Mouse (Mus musculus) gastrocnemius, adult 2 months (tissue): ENCODE results near the gene Bcl2l1. TPM values are rescaled to one million over a fixed set of nuclear protein-coding genes. Genes with fewer than 3 reads are reported as not detected.

ENCODE experiments used
- DNase-seq: peaks from one replicate; pipeline ENCODE4 v3.0.0; 2022
- H3K27ac ChIP-seq: fragments of 200-600 bp; 2 replicates; pipeline ENCODE4 v1.8.1; 2022; ENCODE audit warnings: mild to moderate bottlenecking
- H3K4me3 ChIP-seq: fragments of 200-600 bp; 2 replicates; pipeline ENCODE4 v1.8.1; 2022; ENCODE audit warnings: mild to moderate bottlenecking, moderate library complexity
- CTCF ChIP-seq: fragments of 200-600 bp; IDR thresholded peaks from 2 replicates; pipeline ENCODE4 v1.8.1; 2022; ENCODE audit warnings: antibody characterized with exemption, mild to moderate bottlenecking, moderate library complexity
- intact Hi-C: fragments of 180-260 bp; cut with DNase I; formaldehyde crosslinking; loops from one replicate; pipeline ENCODE4 v1.15.1; 2025
- total RNA-seq, 2 experiments: library from RNA; stranded (reverse); gene quantifications; 2 replicates each; pipeline ENCODE4 v1.2.3; 2021

The Bcl2l1 gene
- total RNA-seq, 2 experiments from 2014 or later, result 15.7 to 40.3 TPM

- peak; percentile 71 for TF ChIP-seq CTCF
- peak; percentile 95 for DNase-seq
- Histone ChIP-seq H3K27ac (peak overlapping the region; percentile 99), H3K4me3 (peak overlapping the region; percentile 80)
- intact Hi-C loops, result loop anchor here (1.0 to 10.0 kb wide), 3 partner anchors 64 to 185 kb away; partner anchors contain the start of gene Pdrg1
These were observed 1.3 kb downstream of the Bcl2l1 start for GRCm38 (mm10) chr2:152830021-152830921.

GRCm38 (mm10) chr2:152829367-152829881 is 2.1 kb downstream of the Bcl2l1 start:
- peak; percentile 39 for DNase-seq

DNA sequence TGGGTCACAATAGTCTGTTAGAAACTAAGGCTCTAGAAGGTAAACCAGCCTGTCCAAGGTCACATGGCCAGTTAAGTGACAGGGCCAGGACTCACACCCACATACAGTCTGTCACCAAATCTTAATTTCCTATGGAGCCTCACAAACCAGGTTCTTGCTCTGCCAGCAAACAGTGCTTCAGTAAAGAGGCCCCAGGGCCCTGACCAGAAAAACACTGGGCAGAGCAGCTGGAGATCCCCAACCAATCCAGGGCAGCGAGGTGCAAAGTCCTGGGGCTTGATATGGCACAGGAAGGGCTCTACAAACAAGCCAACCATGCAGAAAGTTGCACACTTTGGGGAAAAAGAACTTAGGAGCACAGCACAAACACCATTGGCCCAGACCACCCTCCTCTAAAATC is 3.0 kb downstream of the Bcl2l1 start:
- intact Hi-C loops, result no loop called here
- DNase-seq, result no peak
- Histone ChIP-seq H3K27ac (peak overlapping the region; percentile 99), H3K4me3 (peak overlapping the region; percentile 80)
- TF ChIP-seq CTCF, result no peak

More at GRCm38 (mm10) chr2:152829367-152829881, 2.1 kb downstream of the Bcl2l1 start:
- TF ChIP-seq CTCF, result no peak
- intact Hi-C loops, result no loop called here
- peak overlapping the region; percentile 80 for H3K4me3 ChIP-seq
- H3K27ac ChIP-seq, result peak overlapping the region; percentile 99

DNA sequence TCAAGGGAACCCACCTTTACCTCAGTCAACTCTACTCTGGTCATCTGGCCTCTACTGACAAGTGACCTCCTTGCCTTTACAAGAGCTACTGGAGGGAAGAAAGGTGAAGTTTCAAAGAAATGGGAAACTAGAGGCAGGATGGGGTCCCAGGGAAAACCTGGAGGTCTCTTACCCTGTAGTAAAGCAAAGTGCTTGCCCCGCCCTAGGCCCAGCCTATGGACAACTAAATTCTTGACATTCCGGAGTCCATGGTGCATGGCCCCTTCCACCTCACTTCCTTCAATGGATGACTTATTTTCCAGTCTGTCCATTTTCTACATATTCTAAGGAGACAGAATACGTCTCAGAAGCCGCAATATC is 3.5 kb downstream of the Bcl2l1 start:
- Histone ChIP-seq H3K4me3 (peak overlapping the region; percentile 80), H3K27ac (peak overlapping the region; percentile 99)
- no peak for TF ChIP-seq CTCF
- DNase-seq, result no peak
- intact Hi-C loops, result no loop called here

GRCm38 (mm10) chr2:152827321-152828010 is 4.1 kb downstream of the Bcl2l1 start:
- peak overlapping the region; percentile 99 for H3K27ac ChIP-seq
- TF ChIP-seq CTCF, result no peak
- intact Hi-C loops, result no loop called here

DNA sequence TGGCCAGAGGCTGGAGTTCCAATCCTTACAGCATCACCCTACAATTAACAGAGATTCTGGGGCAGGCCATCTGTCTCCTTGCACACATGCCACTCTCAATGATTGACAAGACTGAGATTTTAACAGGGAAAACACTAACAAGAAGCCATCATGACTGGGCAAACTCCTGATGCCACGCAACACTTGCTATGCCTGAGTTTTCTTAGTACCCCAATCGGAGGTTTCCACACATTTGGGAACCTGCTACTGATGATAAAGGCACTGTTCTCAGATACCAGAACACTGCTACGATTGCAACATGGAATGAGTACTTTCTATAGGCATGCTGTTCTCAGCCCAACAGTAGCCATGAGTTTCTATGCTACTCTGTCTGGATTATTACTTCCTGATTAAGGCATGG is 5.0 kb downstream of the Bcl2l1 start:
- no peak for DNase-seq
- TF ChIP-seq CTCF, result no peak
- intact Hi-C loops, result no loop called here
- H3K27ac ChIP-seq, result peak overlapping the region; percentile 99
- H3K4me3 ChIP-seq, result peak overlapping the region; percentile 80

More at GRCm38 (mm10) chr2:152827321-152828010, 4.1 kb downstream of the Bcl2l1 start:
- no peak for DNase-seq
- H3K4me3 ChIP-seq, result peak overlapping the region; percentile 80

DNA sequence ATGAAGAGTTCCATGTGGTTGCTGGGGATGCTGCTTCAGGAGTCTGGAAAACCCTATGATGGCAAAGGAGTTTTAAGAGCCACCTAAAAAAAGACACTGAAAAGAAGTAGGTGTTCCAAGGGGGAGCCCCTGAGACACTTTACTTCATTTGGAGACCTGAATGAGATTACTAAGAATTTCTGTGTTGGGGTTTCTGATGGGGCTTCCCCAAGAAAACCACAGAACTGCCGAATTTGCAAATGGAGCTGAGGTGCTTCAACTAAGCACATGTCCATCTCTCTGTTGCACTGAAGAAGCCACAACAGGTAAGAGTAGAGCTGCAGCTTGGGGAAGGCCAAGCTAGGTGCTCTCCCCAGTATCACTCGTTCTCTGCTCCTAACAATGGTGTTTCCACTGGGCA is 5.8 kb downstream of the Bcl2l1 start:
- intact Hi-C loops, result no loop called here
- Histone ChIP-seq H3K27ac (peak overlapping the region; percentile 99), H3K4me3 (peak overlapping the region; percentile 80)
- no peak for TF ChIP-seq CTCF
- no peak for DNase-seq

- H3K4me3 ChIP-seq, result peak overlapping the region; percentile 80
- no peak for DNase-seq
- H3K27ac ChIP-seq, result peak overlapping the region; percentile 99
- TF ChIP-seq CTCF, result no peak
- intact Hi-C loops, result no loop called here
These were observed 6.3 kb downstream of the Bcl2l1 start for GRCm38 (mm10) chr2:152825168-152825697.

DNA sequence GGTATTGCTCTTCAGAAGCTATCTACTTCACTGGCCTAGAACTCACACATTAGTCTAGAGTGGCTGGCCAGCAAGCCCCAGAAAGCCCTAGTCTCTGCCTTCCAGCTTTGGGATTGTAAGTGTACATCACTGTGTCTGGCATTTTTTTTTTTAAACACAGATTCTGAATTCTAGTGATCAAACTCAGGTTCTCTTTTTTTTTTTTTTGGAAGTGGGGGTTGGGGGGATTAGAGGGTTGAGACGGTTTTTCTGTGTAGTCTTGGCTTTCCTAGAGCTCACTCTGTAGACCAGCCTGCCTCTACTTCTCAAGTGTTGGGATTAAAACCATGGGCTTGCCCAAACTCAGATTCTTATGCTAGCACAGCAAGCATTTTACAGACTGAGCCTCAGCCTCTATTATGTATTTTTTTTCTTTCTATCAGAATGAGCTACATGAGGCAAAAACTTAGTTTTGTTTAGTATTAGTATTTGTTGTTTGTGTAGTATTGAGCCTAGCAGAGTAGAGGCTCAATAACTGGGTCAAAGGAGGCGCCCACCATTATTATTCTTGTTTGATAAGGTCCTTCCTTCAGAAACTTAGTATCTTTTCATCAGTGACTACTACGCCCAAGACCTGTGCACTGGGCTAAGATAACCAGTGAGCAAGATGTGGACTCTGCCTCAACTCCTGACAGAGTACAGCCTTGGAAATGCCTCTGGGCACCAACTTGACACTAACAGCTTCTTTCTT is 6.9 kb downstream of the Bcl2l1 start:
- intact Hi-C loops, result no loop called here
- TF ChIP-seq CTCF, result no peak
- peak overlapping the region; percentile 99 for H3K27ac ChIP-seq

GRCm38 (mm10) chr2:152823770-152824169 is 7.8 kb downstream of the Bcl2l1 start:
- intact Hi-C loops, result no loop called here
- TF ChIP-seq CTCF, result no peak
- peak overlapping the region; percentile 66 for H3K27ac ChIP-seq
- H3K4me3 ChIP-seq, result no peak overlapping the region; the same call in 1 of the 2 replicates
- DNase-seq, result no peak

More for the DNA sequence above, 6.9 kb downstream of the Bcl2l1 start:
- H3K4me3 ChIP-seq, result peak overlapping the region; percentile 80
- DNase-seq, result no peak

- Histone ChIP-seq H3K27ac (peak overlapping the region; percentile 93), H3K4me3 (peak overlapping the region; percentile 37)
- no peak for TF ChIP-seq CTCF
- intact Hi-C loops, result no loop called here
- DNase-seq, result no peak
These were observed 10.0 kb downstream of the Bcl2l1 start for GRCm38 (mm10) chr2:152821566-152821965.

- H3K27ac ChIP-seq, result peak overlapping the region; percentile 93
- peak overlapping the region; percentile 37 for H3K4me3 ChIP-seq
- DNase-seq, result peak; percentile 65
- no peak for TF ChIP-seq CTCF
- intact Hi-C loops, result no loop called here
These were observed 10.5 kb downstream of the Bcl2l1 start for GRCm38 (mm10) chr2:152821023-152821422.
